24 mouse cellular contexts compared by ENCODE assay signal in genomic region chr14:81267637-81268373, GRCm38 (mm10).
DNase-seq lines count a peak whose midpoint lies in the region; ATAC-seq lines count a peak whose summit lies in the region.
"Had no signal": no experiment of that assay in that cellular context is flagged by ENCODE, and none has a peak within 500 bp of the region (broad histone marks: within the 10 kb centered on the region; RNA-seq: fewer than 3 reads in every experiment).

No protein-coding gene starts in this region.

- WGBS in midbrain, embryonic 11.5 days = 78% methylated on average over 3 of the region's 3 CpGs
- WGBS in midbrain, embryonic 10.5 days = 85% methylated on average over 3 of the region's 3 CpGs
- 40% methylated on average over 3 of the region's 3 CpGs for WGBS in midbrain, embryonic 15.5 days
- 50% methylated on average over 3 of the region's 3 CpGs for WGBS in intestine, embryonic 16.5 days

- no peaks in the 10 kb centered on the region for H3K4me1 ChIP-seq in midbrain, embryonic 11.5 days (ENCODE audit: control insufficient read depth, insufficient read depth, low read length)
- no peaks in the 10 kb centered on the region for H3K4me1 ChIP-seq in midbrain, embryonic 10.5 days
- H3K4me1 ChIP-seq in midbrain, embryonic 15.5 days = peaks cover 4% of the 10 kb centered on the region; the same call in 1 of the 2 replicates
- H3K4me1 ChIP-seq in intestine, embryonic 16.5 days (ENCODE audit: control insufficient read depth, insufficient read depth, low read length) = no peaks in the 10 kb centered on the region
- H3K4me1 ChIP-seq: hindbrain, embryonic 13.5 days; limb, embryonic 13.5 days; lung, embryonic 15.5 days; neural tube, embryonic 13.5 days had no signal

- ATAC-seq in frontal cortex, adult (ENCODE audit: low TSS enrichment) = 0 out of 2 replicates have a peak, but pooled peaks have one; percentile 47
- no peak for ATAC-seq in midbrain, embryonic 11.5 days (ENCODE audit: low FRiP score)
- peak; percentile 80 for ATAC-seq in midbrain, embryonic 15.5 days (replicated peaks)
- no peak for ATAC-seq in intestine, embryonic 16.5 days
- ATAC-seq: CD4-positive, CD25-positive, alpha-beta regulatory T cell, adult 4 months had no signal

- H3K4me3 ChIP-seq in midbrain, embryonic 11.5 days (ENCODE audit: low read depth, low read length) = no peak overlapping the region
- no peak overlapping the region for H3K4me3 ChIP-seq in midbrain, embryonic 10.5 days
- H3K4me3 ChIP-seq in midbrain, embryonic 15.5 days = no peak overlapping the region
- H3K4me3 ChIP-seq in intestine, embryonic 16.5 days (ENCODE audit: low read length) = no peak overlapping the region
- H3K4me3 ChIP-seq: hindbrain, embryonic 13.5 days; left cerebral cortex, adult 2 months; limb, embryonic 13.5 days; lung, embryonic 15.5 days; neural tube, embryonic 13.5 days had no signal

- no peak for DNase-seq in frontal cortex, postnatal 10 days (ENCODE audit: low spot score in 2 of 2)
- DNase-seq in midbrain, embryonic 11.5 days (ENCODE audit: low spot score, missing footprints) = peak; percentile 28
- DNase-seq in midbrain, embryonic 10.5 days (ENCODE audit: low spot score) = no peak
- no peak for DNase-seq in heart, adult 9 months (ENCODE audit: low spot score in 2 of 2)
- DNase-seq: adrenal gland, postnatal 25 days; cerebellum, adult 2 months; cerebellum, postnatal 14 days; gastrocnemius, postnatal 25 days; heart, adult 11 months; heart, postnatal 36 days; kidney, adult 2 months; kidney, postnatal 4 days; thymus, postnatal 4 days had no signal

- no peak overlapping the region for H3K4me2 ChIP-seq in midbrain, embryonic 11.5 days
- no peak overlapping the region for H3K4me2 ChIP-seq in midbrain, embryonic 15.5 days
- no peak overlapping the region for H3K4me2 ChIP-seq in intestine, embryonic 16.5 days (ENCODE audit: low read depth, low read length)
- H3K4me2 ChIP-seq: heart, embryonic 11.5 days; hindbrain, embryonic 13.5 days; limb, embryonic 13.5 days; liver, embryonic 11.5 days; lung, embryonic 15.5 days; neural tube, embryonic 13.5 days had no signal

- no peaks in the 10 kb centered on the region for H3K36me3 ChIP-seq in midbrain, embryonic 11.5 days (ENCODE audit: control insufficient read depth, insufficient read depth, low read length)
- no peaks in the 10 kb centered on the region for H3K36me3 ChIP-seq in midbrain, embryonic 10.5 days
- no peaks in the 10 kb centered on the region for H3K36me3 ChIP-seq in midbrain, embryonic 15.5 days (replicated peaks)
- H3K36me3 ChIP-seq in intestine, embryonic 16.5 days (ENCODE audit: control insufficient read depth, insufficient read depth, low read length) = no peaks in the 10 kb centered on the region
- H3K36me3 ChIP-seq: hindbrain, embryonic 13.5 days; limb, embryonic 13.5 days; lung, embryonic 15.5 days; neural tube, embryonic 13.5 days had no signal

- H3K9me3 ChIP-seq in midbrain, embryonic 11.5 days (ENCODE audit: control insufficient read depth, low read length) = no peaks in the 10 kb centered on the region
- H3K9me3 ChIP-seq in midbrain, embryonic 10.5 days (replicated peaks) = no peaks in the 10 kb centered on the region
- no peaks in the 10 kb centered on the region for H3K9me3 ChIP-seq in midbrain, embryonic 15.5 days
- no peaks in the 10 kb centered on the region for H3K9me3 ChIP-seq in intestine, embryonic 16.5 days (ENCODE audit: control insufficient read depth, low read length)
- H3K9me3 ChIP-seq: hindbrain, embryonic 13.5 days; limb, embryonic 13.5 days; lung, embryonic 15.5 days; neural tube, embryonic 13.5 days had no signal

- H3K27me3 ChIP-seq in midbrain, embryonic 11.5 days (ENCODE audit: control insufficient read depth, insufficient read depth, low read length) = no peaks in the 10 kb centered on the region
- H3K27me3 ChIP-seq in midbrain, embryonic 10.5 days (ENCODE audit: low read depth, poor library complexity, severe bottlenecking) = no peaks in the 10 kb centered on the region
- H3K27me3 ChIP-seq in midbrain, embryonic 15.5 days (replicated peaks) = no peaks in the 10 kb centered on the region
- H3K27me3 ChIP-seq in intestine, embryonic 16.5 days (replicated peaks; ENCODE audit: control insufficient read depth, insufficient read depth, low read length) = no peaks in the 10 kb centered on the region
- H3K27me3 ChIP-seq: hindbrain, embryonic 13.5 days; limb, embryonic 13.5 days; lung, embryonic 15.5 days; neural tube, embryonic 13.5 days had no signal

- H3K27ac ChIP-seq in midbrain, embryonic 11.5 days (ENCODE audit: low read depth, low read length) = no peak overlapping the region
- no peak overlapping the region for H3K27ac ChIP-seq in midbrain, embryonic 10.5 days (replicated peaks)
- peak overlapping the region; percentile 42 for H3K27ac ChIP-seq in midbrain, embryonic 15.5 days
- no peak overlapping the region for H3K27ac ChIP-seq in intestine, embryonic 16.5 days (ENCODE audit: low read length)
- H3K27ac ChIP-seq: hindbrain, embryonic 13.5 days; left cerebral cortex, adult 2 months; limb, embryonic 13.5 days; lung, embryonic 15.5 days; neural tube, embryonic 13.5 days had no signal

- H3K9ac ChIP-seq in midbrain, embryonic 11.5 days (ENCODE audit: low read length) = no peak overlapping the region
- H3K9ac ChIP-seq in midbrain, embryonic 15.5 days = no peak overlapping the region
- H3K9ac ChIP-seq in intestine, embryonic 16.5 days (ENCODE audit: low read depth, low read length) = no peak overlapping the region
- H3K9ac ChIP-seq: hindbrain, embryonic 13.5 days; limb, embryonic 13.5 days; lung, embryonic 15.5 days; neural tube, embryonic 13.5 days had no signal

Comparison
In these comparisons a context has a peak if more than half of its experiments do, and no peak if none do; other contexts are left out.
1. ATAC-seq: peak in frontal cortex, adult (single experiment) and midbrain, embryonic 15.5 days (single experiment); none in midbrain, embryonic 11.5 days (single experiment) and intestine, embryonic 16.5 days (single experiment).